Mouse (Mus musculus): ENCODE results near the gene Dbx1.

- TF ChIP-seq CTCF (IDR thresholded peaks at IDR 0.05; ENCODE audit: low read depth) (no peak), EP300 (optimal IDR thresholded peaks at IDR 0.05) (no peak)
Observed at GRCm38 (mm10) chr7:49635074-49635621, 1.5 kb downstream of the Dbx1 start.

Data from stomach, postnatal 0 days (tissue).